In the genomic region with DNA sequence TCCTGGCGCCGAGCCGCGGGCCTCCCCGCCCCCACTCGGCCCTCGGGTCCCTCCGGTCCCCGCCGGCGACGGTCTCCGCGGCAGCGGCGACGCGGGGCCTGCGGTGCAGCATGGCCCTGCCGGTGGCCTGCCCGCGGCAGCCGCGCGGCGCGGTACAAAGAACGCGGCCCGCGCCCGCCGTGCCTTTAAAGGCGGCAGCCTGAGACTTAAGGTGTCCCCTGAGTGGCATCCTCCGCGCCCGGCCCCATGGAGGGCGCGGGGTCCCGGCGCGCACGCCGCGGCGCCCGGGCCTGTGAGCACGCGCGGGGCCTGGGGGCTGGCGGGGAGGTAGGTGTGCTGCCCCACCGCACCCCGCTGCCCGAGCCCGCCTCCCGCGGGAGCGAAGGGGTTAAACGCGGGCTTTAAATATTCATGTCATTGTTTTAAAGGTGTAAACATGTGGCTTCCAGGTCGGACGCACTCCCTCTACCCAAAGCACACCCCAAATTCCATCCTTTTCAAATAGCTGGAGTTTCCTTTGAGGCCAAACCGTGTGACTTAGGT, we compare ENCODE assay signal across 8 mouse cellular contexts. TPM values are rescaled to one million over a fixed set of nuclear protein-coding genes. Genes with fewer than 3 reads are reported as not detected.
DNase-seq lines count a peak whose midpoint lies in the region; ATAC-seq and TF ChIP-seq lines count a peak whose summit lies in the region.

No protein-coding gene starts in this region.

- H3K27me3 ChIP-seq in embryonic facial prominence, embryonic 14.5 days (replicated peaks; ENCODE audit: control insufficient read depth, insufficient read depth, low read length): no peaks in the 10 kb centered on the region
- no peaks in the 10 kb centered on the region for H3K27me3 ChIP-seq in heart, embryonic 12.5 days (replicated peaks)
- no peaks in the 10 kb centered on the region for H3K27me3 ChIP-seq in kidney, embryonic 16.5 days (ENCODE audit: insufficient read depth, low read length)
- H3K27me3 ChIP-seq in liver, postnatal 0 days (ENCODE audit: insufficient read depth, low read length): peaks cover 1% of the 10 kb centered on the region; the same call in 1 of the 2 replicates
- no peaks in the 10 kb centered on the region for H3K27me3 ChIP-seq in neural tube, embryonic 13.5 days

- peak; percentile 41 to 57 for DNase-seq in CD8-positive naive resting alpha-beta T cell, adult 2 months (ENCODE audit: low read depth in 2 of 2, low spot score in 2 of 2)
- DNase-seq in adrenal gland, postnatal 10 days: peak; percentile 76
- DNase-seq in embryonic facial prominence, embryonic 14.5 days (ENCODE audit: low spot score): peak; percentile 60
- DNase-seq in liver, postnatal 0 days: peak; percentile 71
- peak; percentile 68 for DNase-seq in thymus, postnatal 25 days

- H3K9me3 ChIP-seq in embryonic facial prominence, embryonic 14.5 days (ENCODE audit: control insufficient read depth, low read length): no peaks in the 10 kb centered on the region
- no peaks in the 10 kb centered on the region for H3K9me3 ChIP-seq in heart, embryonic 12.5 days (replicated peaks)
- no peaks in the 10 kb centered on the region for H3K9me3 ChIP-seq in kidney, embryonic 16.5 days (ENCODE audit: low read length)
- no peaks in the 10 kb centered on the region for H3K9me3 ChIP-seq in liver, postnatal 0 days (ENCODE audit: low read length)
- no peaks in the 10 kb centered on the region for H3K9me3 ChIP-seq in neural tube, embryonic 13.5 days

- peaks cover 24% of the 10 kb centered on the region for H3K36me3 ChIP-seq in embryonic facial prominence, embryonic 14.5 days (ENCODE audit: control insufficient read depth, insufficient read depth, low read length)
- H3K36me3 ChIP-seq in heart, embryonic 12.5 days: peaks cover 26% of the 10 kb centered on the region
- peaks cover 24% of the 10 kb centered on the region for H3K36me3 ChIP-seq in kidney, embryonic 16.5 days (ENCODE audit: insufficient read depth, low read length)
- H3K36me3 ChIP-seq in liver, postnatal 0 days (replicated peaks; ENCODE audit: insufficient read depth, low read length): peaks cover 13% of the 10 kb centered on the region
- H3K36me3 ChIP-seq in neural tube, embryonic 13.5 days: peaks cover 24% of the 10 kb centered on the region

- peak overlapping the region; percentile 91 for H3K4me3 ChIP-seq in embryonic facial prominence, embryonic 14.5 days (ENCODE audit: low read depth, low read length)
- peak overlapping the region; percentile 94 for H3K4me3 ChIP-seq in heart, embryonic 12.5 days
- peak overlapping the region; percentile 96 for H3K4me3 ChIP-seq in kidney, embryonic 16.5 days (ENCODE audit: low read length)
- peak overlapping the region; percentile 74 for H3K4me3 ChIP-seq in liver, postnatal 0 days (ENCODE audit: low read depth, low read length)
- peak overlapping the region; percentile 82 for H3K4me3 ChIP-seq in neural tube, embryonic 13.5 days

- H3K4me1 ChIP-seq in embryonic facial prominence, embryonic 14.5 days (ENCODE audit: control insufficient read depth, insufficient read depth, low read length): peaks cover 14% of the 10 kb centered on the region
- peaks cover 20% of the 10 kb centered on the region for H3K4me1 ChIP-seq in heart, embryonic 12.5 days (replicated peaks)
- peaks cover 16% of the 10 kb centered on the region for H3K4me1 ChIP-seq in kidney, embryonic 16.5 days (ENCODE audit: insufficient read depth, low read length)
- peaks cover 19% of the 10 kb centered on the region for H3K4me1 ChIP-seq in liver, postnatal 0 days (ENCODE audit: insufficient read depth)
- H3K4me1 ChIP-seq in neural tube, embryonic 13.5 days (replicated peaks): peaks cover 25% of the 10 kb centered on the region

- ATAC-seq in embryonic facial prominence, embryonic 14.5 days (ENCODE audit: low read depth): peak; percentile 65
- peak; percentile 53 for ATAC-seq in heart, embryonic 12.5 days (ENCODE audit: insufficient number of reproducible peaks, low FRiP score)
- ATAC-seq in kidney, embryonic 16.5 days (ENCODE audit: low FRiP score, low TSS enrichment): peak; percentile 61
- peak; percentile 40 for ATAC-seq in liver, postnatal 0 days
- peak; percentile 68 for ATAC-seq in neural tube, embryonic 13.5 days (ENCODE audit: low read depth)

- no peak for TF ChIP-seq CTCF in liver, postnatal 0 days (IDR thresholded peaks at IDR 0.05; ENCODE audit: low read depth)

- H3K9ac ChIP-seq in embryonic facial prominence, embryonic 14.5 days (ENCODE audit: low read depth, low read length): peak overlapping the region; percentile 99
- H3K9ac ChIP-seq in heart, embryonic 12.5 days: peak overlapping the region; percentile 98
- peak overlapping the region; percentile 100 for H3K9ac ChIP-seq in kidney, embryonic 16.5 days (replicated peaks; ENCODE audit: low read length)
- peak overlapping the region; percentile 99 for H3K9ac ChIP-seq in liver, postnatal 0 days (replicated peaks)
- peak overlapping the region; percentile 98 for H3K9ac ChIP-seq in neural tube, embryonic 13.5 days

- 0% methylated on average over 12 of the region's 63 CpGs for WGBS in embryonic facial prominence, embryonic 14.5 days
- under 1% methylated on average over 61 of the region's 63 CpGs for WGBS in heart, embryonic 12.5 days
- under 1% methylated on average over 46 of the region's 63 CpGs for WGBS in kidney, embryonic 16.5 days
- under 1% methylated on average over 34 of the region's 63 CpGs for WGBS in liver, postnatal 0 days (ENCODE audit: insufficient replicate concordance)
- under 1% methylated on average over 48 of the region's 63 CpGs for WGBS in neural tube, embryonic 13.5 days

- H3K27ac ChIP-seq in embryonic facial prominence, embryonic 14.5 days (replicated peaks; ENCODE audit: low read depth, low read length): peak overlapping the region; percentile 100
- peak overlapping the region; percentile 100 for H3K27ac ChIP-seq in heart, embryonic 12.5 days (ENCODE audit: poor library complexity, severe bottlenecking)
- H3K27ac ChIP-seq in kidney, embryonic 16.5 days (ENCODE audit: low read length): peak overlapping the region; percentile 99
- peak overlapping the region; percentile 99 for H3K27ac ChIP-seq in liver, postnatal 0 days (ENCODE audit: low read depth)
- H3K27ac ChIP-seq in neural tube, embryonic 13.5 days (replicated peaks): peak overlapping the region; percentile 100

- TF ChIP-seq EP300 in liver, postnatal 0 days (IDR thresholded peaks at IDR 0.05; ENCODE audit: low read depth): no peak

- peak overlapping the region; percentile 73 for H3K4me2 ChIP-seq in embryonic facial prominence, embryonic 14.5 days (ENCODE audit: low read depth, low read length)
- H3K4me2 ChIP-seq in heart, embryonic 12.5 days: peak overlapping the region; percentile 93
- H3K4me2 ChIP-seq in kidney, embryonic 16.5 days (replicated peaks; ENCODE audit: low read depth, low read length): peak overlapping the region; percentile 76
- H3K4me2 ChIP-seq in liver, postnatal 0 days (ENCODE audit: low read depth, low read length): peak overlapping the region; percentile 71
- H3K4me2 ChIP-seq in neural tube, embryonic 13.5 days: peak overlapping the region; percentile 83

RNA-seq across cellular contexts. Expression of a gene that starts 1.0 kb away (rescaled TPM):
- 10 to 100 TPM; 46.7 to 47.2 TPM for total RNA-seq in adrenal gland, postnatal 10 days (2021)
- polyA plus RNA-seq in embryonic facial prominence, embryonic 14.5 days (2014; fragmentation: Nextera tagmentation; extraction: Ambion mirVana): 76.1 and 86.6 TPM in 2 replicates
- polyA plus RNA-seq in heart, embryonic 12.5 days (2016; fragmentation: Nextera tagmentation; extraction: Ambion mirVana): 58.4 and 61.0 TPM in 2 replicates
- 81.0 and 82.4 TPM in 2 replicates for polyA plus RNA-seq in kidney, embryonic 16.5 days (2015; fragmentation: Nextera tagmentation; extraction: Ambion mirVana)
- polyA plus RNA-seq in liver, postnatal 0 days (2015; fragmentation: Nextera tagmentation; extraction: Ambion mirVana): 22.2 and 23.8 TPM in 2 replicates
- polyA plus RNA-seq in neural tube, embryonic 13.5 days (2015; fragmentation: Nextera tagmentation; extraction: Ambion mirVana): 62.5 and 64.3 TPM in 2 replicates

RNA-seq across cellular contexts. Expression of a gene that starts 36.5 kb away (rescaled TPM):
- 100 to 1,000 TPM; 342 to 407 TPM for total RNA-seq in adrenal gland, postnatal 10 days (2021)
- 38.2 and 44.1 TPM in 2 replicates for polyA plus RNA-seq in embryonic facial prominence, embryonic 14.5 days (2014; fragmentation: Nextera tagmentation; extraction: Ambion mirVana)
- polyA plus RNA-seq in heart, embryonic 12.5 days (2016; fragmentation: Nextera tagmentation; extraction: Ambion mirVana): 132 and 140 TPM in 2 replicates
- polyA plus RNA-seq in kidney, embryonic 16.5 days (2015; fragmentation: Nextera tagmentation; extraction: Ambion mirVana): 69.7 and 71.7 TPM in 2 replicates
- 608 and 753 TPM in 2 replicates for polyA plus RNA-seq in liver, postnatal 0 days (2015; fragmentation: Nextera tagmentation; extraction: Ambion mirVana)
- 61.3 and 62.8 TPM in 2 replicates for polyA plus RNA-seq in neural tube, embryonic 13.5 days (2015; fragmentation: Nextera tagmentation; extraction: Ambion mirVana)

Comparison
In these comparisons a context has a peak if more than half of its experiments do, and no peak if none do; other contexts are left out.
1. Peak in every context shown above with its lines: DNase-seq, ATAC-seq, H3K4me3 ChIP-seq and H3K27ac ChIP-seq.